Mouse (Mus musculus): ENCODE results near the gene Gm9817.

The Gm9817 gene

GRCm38 (mm10) chr13:45089846-45090245 lies 11.4 kb downstream of the Gm9817 start:
- peak in 1 of 2 experiments; percentile 17 for DNase-seq (ENCODE audit: low spot score in 2 of 2)

DNA sequence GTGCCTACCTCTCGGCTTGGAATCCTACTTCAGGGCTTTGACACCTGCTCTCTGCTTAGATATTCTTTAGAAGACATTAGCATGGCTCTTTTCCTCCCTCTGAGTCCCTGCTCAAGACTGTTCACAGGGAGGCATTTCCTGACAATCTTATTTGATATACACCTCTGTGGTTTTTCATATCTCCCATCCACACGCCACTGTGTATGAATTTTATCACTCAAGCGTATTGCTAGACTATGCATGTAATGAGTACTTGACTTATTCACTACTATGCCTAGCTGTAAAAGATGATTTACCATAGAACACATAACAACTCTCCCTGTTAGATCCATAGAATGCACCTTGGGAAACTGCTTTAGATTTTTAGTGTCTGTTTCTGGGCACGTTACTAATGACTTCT lies 14.3 kb downstream of the Gm9817 start:
- DNase-seq (ENCODE audit: low spot score in 2 of 2) = no peak

DNA sequence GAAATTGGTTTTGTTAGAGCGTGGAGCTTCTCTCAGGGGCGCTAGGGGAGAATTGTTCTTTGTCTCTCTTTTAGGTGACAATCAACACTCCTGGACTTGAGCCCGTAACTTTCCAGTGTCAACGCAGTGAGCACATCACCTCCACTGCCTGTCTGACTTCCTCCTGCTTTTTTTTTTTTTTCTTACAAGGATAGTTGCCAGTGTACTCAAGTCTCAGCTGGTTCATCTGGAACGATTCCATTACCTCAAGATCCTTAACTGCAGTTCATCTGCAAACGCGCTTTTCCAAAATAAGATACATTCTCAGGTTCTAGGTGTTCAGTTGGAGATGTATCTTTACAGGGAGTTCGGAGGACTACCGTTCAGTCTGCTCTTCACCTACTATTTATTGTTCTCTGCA lies 16.5 kb downstream of the Gm9817 start:
- no peak for DNase-seq (ENCODE audit: low spot score in 2 of 2)

DNA sequence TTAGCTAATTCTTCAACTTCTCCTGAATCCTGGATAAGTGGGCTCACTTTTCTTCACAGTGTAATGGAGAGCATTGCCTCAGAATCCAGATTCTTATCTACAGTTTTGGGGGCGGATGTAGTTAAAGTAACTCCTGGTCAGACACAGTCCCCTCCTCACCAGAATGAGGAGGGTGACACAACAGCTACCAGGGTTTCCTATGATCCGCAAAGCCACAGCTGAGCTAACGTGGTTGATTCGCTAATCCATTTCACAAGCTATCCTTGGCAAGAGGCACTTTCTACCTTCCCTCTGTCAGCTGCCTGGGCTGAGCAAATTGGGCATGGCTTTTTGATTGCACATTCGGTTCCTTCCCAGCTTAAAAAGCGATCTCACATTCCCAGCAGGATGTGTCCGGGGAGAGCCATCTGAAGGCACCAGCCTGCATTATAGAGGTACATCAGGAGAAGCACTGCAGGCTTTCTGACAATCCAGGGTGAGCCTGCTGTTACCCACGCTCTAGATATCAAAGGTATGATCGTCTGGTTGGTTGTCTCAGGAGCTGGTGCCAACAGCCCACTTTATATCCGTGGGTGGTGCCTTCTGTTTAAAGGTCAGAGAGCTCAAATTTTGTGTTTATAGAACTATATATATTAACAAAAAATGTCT lies 21.2 kb downstream of the Gm9817 start:
- no peak for DNase-seq (ENCODE audit: low spot score in 2 of 2)

GRCm38 (mm10) chr13:45106480-45106879 lies 28.0 kb downstream of the Gm9817 start:
- DNase-seq (ENCODE audit: low spot score in 2 of 2) = no peak

- no peak for DNase-seq (ENCODE audit: low spot score in 2 of 2)
These were observed 30.4 kb downstream of the Gm9817 start for GRCm38 (mm10) chr13:45108851-45109390.

DNA sequence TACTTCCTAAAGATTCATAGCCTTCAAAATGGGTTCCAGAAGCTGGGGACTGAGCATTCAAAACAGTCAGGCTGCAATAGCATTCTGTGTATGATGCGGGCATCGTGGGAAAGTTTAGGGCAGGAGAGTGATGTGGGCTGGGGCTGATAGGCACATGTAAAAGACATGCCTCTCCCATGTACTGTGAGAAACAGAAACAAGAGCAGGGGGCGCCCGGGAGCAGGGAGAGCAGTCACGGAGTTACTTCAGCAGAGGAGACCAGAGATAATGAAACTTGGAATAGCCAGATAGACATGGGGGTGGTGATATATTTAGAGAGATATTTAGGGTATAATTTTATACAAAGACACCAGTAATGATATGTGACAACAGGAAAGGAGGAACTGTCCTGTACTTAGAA lies 39.9 kb downstream of the Gm9817 start:
- no peak for DNase-seq (ENCODE audit: low spot score in 2 of 2)

- DNase-seq (ENCODE audit: low spot score in 2 of 2) = no peak
These were observed 40.3 kb downstream of the Gm9817 start for GRCm38 (mm10) chr13:45118822-45119221.

Data from urinary bladder, postnatal 36 days (tissue).